Mouse (Mus musculus) frontal cortex, adult (tissue): ENCODE measurements at regions not wholly inside any gene's neighbourhood (a gene's known extent, or its start where the extent isn't known, plus 50 kb on each side); places are given as distances from the start of the nearest gene placed in this dataset.

ENCODE experiments used
- ATAC-seq: cut with Nextera tagmentation; 2 replicates; pipeline ENCODE4 v1.9.2; 2017; ENCODE audit warnings: mild to moderate bottlenecking, moderate library complexity, mixed read lengths; ENCODE audit not compliant: low TSS enrichment

DNA sequence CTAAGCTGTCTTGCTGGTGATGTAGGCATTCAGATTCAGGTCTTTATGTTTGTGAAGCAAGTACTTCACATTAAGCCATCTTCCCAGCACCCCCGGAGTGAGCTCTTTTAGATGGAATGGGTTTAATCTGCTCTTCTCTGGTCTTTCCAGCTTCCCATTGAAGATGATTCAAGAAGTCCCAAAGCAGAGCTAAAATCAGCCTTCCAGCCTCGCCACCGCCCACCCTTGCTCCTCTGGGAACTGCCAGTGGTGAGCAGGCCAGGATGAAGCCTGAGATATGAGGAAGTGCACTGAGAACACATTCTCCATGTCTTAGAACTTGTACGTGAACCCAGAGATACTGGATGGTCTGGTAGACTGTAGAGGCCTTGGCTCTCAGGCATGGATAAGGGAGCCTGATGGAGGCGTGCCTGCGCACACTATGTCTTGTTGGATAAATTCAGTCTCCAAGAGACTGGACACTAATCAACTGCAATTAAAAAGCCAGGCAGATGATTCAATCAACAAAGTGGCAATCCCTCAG lies 51.3 kb upstream of the Mrtfb start:
- ATAC-seq: peak; percentile 69

- no peak for ATAC-seq
Measured at GRCm38 (mm10) chr16:13205855-13206254, 50.4 kb upstream of the Mrtfb start.
